Mouse (Mus musculus): ENCODE results near the gene Lclat1. TPM values are rescaled to one million over a fixed set of nuclear protein-coding genes. Genes with fewer than 3 reads are reported as not detected.
A peak's percentile ranks its signal among the peaks of the same experiment; 100 is the strongest.

Lclat1 gene
- total and polyA plus RNA-seq, 3 experiments: 9.6 to 10.5 TPM; not detected in 1

- TF ChIP-seq NELFE (IDR thresholded peaks at IDR 0.05; ENCODE audit: low read depth, low read length) (no peak), GATA1 (IDR thresholded peaks at IDR 0.05; ENCODE audit: low read depth, low read length) (no peak), MAX (IDR thresholded peaks at IDR 0.05; ENCODE audit: low read length) (no peak), MYC (IDR thresholded peaks at IDR 0.05; ENCODE audit: low read depth, low read length) (no peak), E2F4 (IDR thresholded peaks at IDR 0.05; ENCODE audit: borderline replicate concordance, low read depth, low read length) (no peak), ZC3H11A (IDR thresholded peaks at IDR 0.05; ENCODE audit: low read depth, low read length) (no peak), ZMIZ1 (IDR thresholded peaks at IDR 0.05; ENCODE audit: low read depth, low read length) (no peak), ETS1 (IDR thresholded peaks at IDR 0.05; ENCODE audit: low read depth, low read length) (peak; percentile 66; the same call in 1 of the 2 replicates), TAL1 (IDR thresholded peaks at IDR 0.05; ENCODE audit: low read length) (no peak), POLR2A (IDR thresholded peaks at IDR 0.05; ENCODE audit: control insufficient read depth in 1 of 2, insufficient read depth in 1 of 2, low read depth in 1 of 2, low read length in 2 of 2, poor library complexity in 1 of 2) (no peak), HCFC1 (IDR thresholded peaks at IDR 0.05; ENCODE audit: low read depth, low read length) (0 out of 2 replicates have a peak, but pooled peaks have one; percentile 7), SIN3A (IDR thresholded peaks at IDR 0.05; ENCODE audit: low read length) (peak; percentile 44; the same call in 1 of the 2 replicates), GABPA (IDR thresholded peaks at IDR 0.05; ENCODE audit: low read depth, low read length) (no peak), USF2 (IDR thresholded peaks at IDR 0.05; ENCODE audit: borderline replicate concordance in 1 of 2, insufficient read depth in 1 of 2, low read depth in 1 of 2, low read length in 2 of 2) (no peak), NRF1 (IDR thresholded peaks at IDR 0.05; ENCODE audit: insufficient read depth, low read depth, low read length, poor library complexity, severe bottlenecking) (no peak), MAFK (IDR thresholded peaks at IDR 0.05; ENCODE audit: borderline replicate concordance, low read depth, low read length) (no peak), MXI1 (IDR thresholded peaks at IDR 0.05; ENCODE audit: low read depth, low read length) (0 out of 2 replicates have a peak, but pooled peaks have one; percentile 44), CHD1 (IDR thresholded peaks at IDR 0.05; ENCODE audit: low read depth, low read length) (0 out of 2 replicates have a peak, but pooled peaks have one; percentile 64), EP300 (IDR thresholded peaks at IDR 0.05; ENCODE audit: low read depth in 1 of 2, low read length in 2 of 2) (peak in 1 of 2 experiments; percentile 40; a peak in 3 of 4 replicates), BHLHE40 (IDR thresholded peaks at IDR 0.05; ENCODE audit: borderline replicate concordance, low read depth, low read length) (no peak), MYB (IDR thresholded peaks at IDR 0.05; ENCODE audit: low read depth, low read length) (no peak)
- no peaks in the 10 kb centered on the region for H3K79me2 ChIP-seq (ENCODE audit: control insufficient read depth, insufficient read depth, low read length, poor library complexity)
- H3K36me3 ChIP-seq (ENCODE audit: control insufficient read depth in 1 of 2, insufficient read depth in 2 of 2, low read length in 2 of 2): peaks cover 0 to 51% of the 10 kb centered on the region in 2 experiments; a peak in 3 of 4 replicates
- H3K27me3 ChIP-seq (ENCODE audit: control insufficient read depth in 1 of 2, insufficient read depth in 2 of 2, low read length in 2 of 2): no peaks in the 10 kb centered on the region
- H3K9me3 ChIP-seq (replicated peaks; ENCODE audit: insufficient read depth, low read length): no peaks in the 10 kb centered on the region
- peak overlapping the region; percentile 32 for H3K27ac ChIP-seq (ENCODE audit: control insufficient read depth, low read depth, low read length)
- peak; percentile 77 for DNase-seq (ENCODE audit: low read depth, low spot score)
- peak overlapping the region in 1 of 2 experiments; percentile 13; a peak in 1 of 4 replicates for H3K4me3 ChIP-seq (ENCODE audit: control insufficient read depth in 1 of 2, insufficient read depth in 1 of 2, low read depth in 2 of 2, low read length in 2 of 2)
- peaks cover 40 to 49% of the 10 kb centered on the region in 2 experiments for H3K4me1 ChIP-seq (ENCODE audit: control insufficient read depth in 1 of 2, insufficient read depth in 2 of 2, low read length in 2 of 2)
- H3K9ac ChIP-seq (ENCODE audit: control insufficient read depth, low read depth, low read length, poor library complexity, severe bottlenecking): no peak overlapping the region
Measured at GRCm38 (mm10) chr17:73230340-73230989, 122.7 kb downstream of the Lclat1 start.

Measured in MEL (cell line).